Mouse (Mus musculus) kidney, embryonic 15.5 days (tissue): Measurements from ENCODE around the gene Ifnlr1. TPM values are rescaled to one million over a fixed set of nuclear protein-coding genes. Genes with fewer than 3 reads are reported as not detected.

Experiments used
- ATAC-seq: fragments of 200-750 bp; cut with Nextera tagmentation; replicated peaks from 2 replicates; pipeline ENCODE4 v1.8.0; 2017; ENCODE audit warnings: moderate TSS enrichment; ENCODE audit not compliant: low FRiP score
- H3K27ac ChIP-seq: fragments of 300-500 bp; sonication (generic); 2 replicates; pipeline ENCODE4 v1.5.1; 2015; ENCODE audit warnings: mild to moderate bottlenecking, inconsistent platforms
- H3K27me3 ChIP-seq: fragments of 300-500 bp; sonication (generic); 2 replicates; pipeline ENCODE4 v1.6.1; 2015; ENCODE audit warnings: inconsistent platforms
- H3K36me3 ChIP-seq: fragments of 300-500 bp; sonication (generic); 2 replicates; pipeline ENCODE4 v1.6.1; 2015; ENCODE audit warnings: inconsistent platforms
- H3K4me1 ChIP-seq: fragments of 300-500 bp; sonication (generic); 2 replicates; pipeline ENCODE4 v1.6.1; 2015; ENCODE audit warnings: inconsistent platforms
- H3K4me2 ChIP-seq: fragments of 300-500 bp; sonication (generic); 2 replicates; pipeline ENCODE4 v1.6.1; 2015; ENCODE audit warnings: moderate library complexity, mild to moderate bottlenecking, inconsistent platforms
- H3K4me3 ChIP-seq: fragments of 300-500 bp; sonication (generic); replicated peaks from 2 replicates; pipeline ENCODE4 v1.5.1; 2015; ENCODE audit warnings: mild to moderate bottlenecking, inconsistent platforms
- H3K9ac ChIP-seq: fragments of 300-500 bp; sonication (generic); 2 replicates; pipeline ENCODE4 v1.6.1; 2015; ENCODE audit warnings: mild to moderate bottlenecking, inconsistent platforms
- H3K9me3 ChIP-seq: fragments of 300-500 bp; sonication (generic); replicated peaks from 2 replicates; pipeline ENCODE4 v1.6.1; 2016; ENCODE audit warnings: inconsistent platforms
- WGBS: fragments of 180-500 bp; shearing (Covaris S2); methylation state at CpG from one replicate; pipeline ENCODE4 v1.1.7; 2015; ENCODE audit warnings: mixed read lengths; 5-methylcytosine and 5-hydroxymethylcytosine counted together
- polyA plus RNA-seq: library from polyadenylated mRNA; unstranded; fragments of >200 nt; fragmentation: Nextera tagmentation; extraction: Ambion mirVana; gene quantifications from 2 replicates; pipeline ENCODE4 v1.2.1, GENCODE M21; 2015

Ifnlr1 gene
- polyA plus RNA-seq, 1 experiment from 2014 or later, result 1.1 TPM

DNA sequence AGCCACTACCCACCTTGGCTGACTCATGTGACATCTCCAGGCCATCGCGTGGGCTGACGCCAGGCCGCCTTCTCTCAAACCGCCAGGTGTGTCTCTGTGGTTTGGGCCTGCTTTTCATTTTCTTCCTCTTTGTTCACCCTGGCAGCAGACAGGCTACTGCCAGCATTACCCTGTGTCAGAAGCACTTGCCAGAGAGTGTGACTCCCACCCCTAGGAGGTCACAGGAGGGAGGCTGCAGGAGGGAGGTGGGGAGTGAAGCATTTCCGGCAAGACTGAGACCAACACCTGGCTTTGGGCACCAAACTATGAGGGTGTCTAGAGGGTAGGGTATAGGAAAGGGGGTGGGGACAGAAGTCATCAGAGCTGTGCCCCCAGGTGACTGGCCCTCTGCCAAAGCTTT is 21.4 kb upstream of the Ifnlr1 start:
- Histone ChIP-seq H3K4me3 (no peak overlapping the region), H3K9ac (no peak overlapping the region), H3K4me2 (no peak overlapping the region), H3K36me3 (no peaks in the 10 kb centered on the region), H3K4me1 (0 out of 2 replicates have a peak, but pooled peaks cover 2% of the 10 kb centered on the region), H3K27me3 (peaks cover 7% of the 10 kb centered on the region), H3K9me3 (no peaks in the 10 kb centered on the region), H3K27ac (no peak overlapping the region)
- WGBS, result 73% methylated on average over 6 of the region's 6 CpGs
- no peak for ATAC-seq

DNA sequence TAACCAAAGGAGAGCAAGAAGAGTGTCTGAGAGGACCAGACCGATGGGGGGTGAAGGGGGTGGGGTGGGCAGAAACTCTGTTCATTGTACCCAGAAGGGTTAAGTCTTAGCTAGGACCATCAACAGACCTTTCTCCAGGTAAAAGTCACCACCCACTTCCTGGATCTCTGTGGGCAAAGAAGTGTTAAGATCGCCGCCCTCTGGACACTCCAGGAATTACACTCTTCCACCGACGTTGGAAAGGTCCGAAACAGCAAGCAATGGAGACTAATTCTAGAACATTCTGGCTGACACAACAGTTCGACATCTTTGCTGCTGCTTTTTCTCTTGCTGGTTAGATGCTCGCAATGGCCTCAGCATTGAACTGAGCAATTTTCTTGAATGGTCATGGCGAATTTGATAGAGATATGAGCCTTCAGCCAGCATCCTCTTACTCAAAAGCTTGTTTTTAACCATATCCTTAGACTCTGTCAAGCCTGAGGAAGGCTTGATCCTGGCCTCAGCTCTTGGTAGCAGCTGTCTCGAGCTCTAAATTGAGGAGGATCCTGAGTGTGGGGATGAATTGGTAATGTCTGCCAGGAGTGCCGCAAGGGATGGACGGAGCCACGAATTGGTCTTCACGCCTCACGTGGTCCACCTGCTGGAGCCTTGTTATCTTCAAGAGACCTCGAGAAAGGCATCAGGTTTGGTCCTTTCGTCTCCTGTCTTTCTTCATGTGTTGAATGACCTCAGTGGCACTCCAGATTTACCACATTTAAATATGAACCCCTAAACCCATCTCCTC is 19.7 kb upstream of the Ifnlr1 start:
- Histone ChIP-seq H3K4me2 (no peak overlapping the region), H3K36me3 (no peaks in the 10 kb centered on the region), H3K9me3 (no peaks in the 10 kb centered on the region), H3K27ac (no peak overlapping the region), H3K4me1 (no peaks in the 10 kb centered on the region), H3K27me3 (peaks cover 7% of the 10 kb centered on the region), H3K9ac (no peak overlapping the region), H3K4me3 (no peak overlapping the region)
- ATAC-seq, result no peak
- 58% methylated on average over 17 of the region's 17 CpGs for WGBS

DNA sequence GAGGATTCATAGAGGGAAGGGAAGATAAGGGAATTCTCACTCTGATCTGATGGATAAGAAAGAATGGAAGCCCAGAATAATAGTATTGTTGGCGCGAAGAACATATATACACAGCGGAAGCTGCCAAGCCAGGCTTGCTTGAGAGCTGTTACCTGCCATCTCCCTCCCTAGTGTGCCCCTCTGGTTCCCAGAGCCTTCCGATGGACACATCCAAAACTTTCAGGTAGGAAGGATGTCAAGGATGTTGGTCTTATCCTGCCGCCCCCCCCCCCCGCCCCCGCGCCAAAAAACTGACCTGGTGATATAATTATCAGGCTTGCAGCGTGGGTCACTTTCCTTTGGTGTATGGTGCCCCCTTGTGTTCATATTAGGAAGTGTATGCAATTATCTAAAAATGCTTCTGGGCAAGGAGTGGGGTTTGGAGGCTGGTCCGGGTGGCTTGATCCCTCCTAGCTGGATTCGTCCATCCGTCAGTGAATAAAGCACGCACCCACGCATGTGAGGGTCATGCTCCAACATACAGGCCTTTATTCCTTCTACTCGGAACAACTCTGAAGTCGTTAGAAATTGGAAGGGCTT is 18.7 kb upstream of the Ifnlr1 start:
- H3K9me3 ChIP-seq, result no peaks in the 10 kb centered on the region
- no peak overlapping the region for H3K27ac ChIP-seq
- H3K27me3 ChIP-seq, result peaks cover 7% of the 10 kb centered on the region
- H3K9ac ChIP-seq, result no peak overlapping the region
- no peaks in the 10 kb centered on the region for H3K4me1 ChIP-seq
- H3K4me3 ChIP-seq, result no peak overlapping the region
- no peaks in the 10 kb centered on the region for H3K36me3 ChIP-seq
- no peak overlapping the region; the same call in 1 of the 2 replicates for H3K4me2 ChIP-seq
- WGBS, result 15% methylated on average over 16 of the region's 16 CpGs
- no peak for ATAC-seq

DNA sequence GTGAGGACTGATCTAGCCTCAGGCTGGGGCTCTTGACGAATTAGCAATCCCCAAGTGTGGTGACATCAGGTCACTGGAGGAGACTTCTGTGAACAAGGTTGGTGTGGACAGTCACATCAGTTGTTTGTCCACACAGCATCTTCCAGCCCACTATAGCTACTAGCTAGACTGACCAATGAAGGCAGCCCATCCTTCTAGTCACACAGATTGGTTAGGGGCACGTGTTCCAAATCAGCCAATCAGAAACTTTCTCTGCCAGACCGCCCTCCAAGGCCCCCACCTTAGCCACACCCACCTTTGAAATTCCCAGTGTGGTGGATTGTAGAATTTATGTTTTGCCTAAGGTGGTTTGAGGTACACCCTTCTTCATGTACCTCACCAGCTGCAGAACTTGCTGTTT is 12.6 kb upstream of the Ifnlr1 start:
- H3K4me1 ChIP-seq, result peaks cover 5% of the 10 kb centered on the region; the same call in 1 of the 2 replicates
- H3K27ac ChIP-seq, result no peak overlapping the region
- H3K9ac ChIP-seq, result no peak overlapping the region
- no peaks in the 10 kb centered on the region; the same call in 1 of the 2 replicates for H3K27me3 ChIP-seq
- no peaks in the 10 kb centered on the region for H3K9me3 ChIP-seq
- no peaks in the 10 kb centered on the region for H3K36me3 ChIP-seq
- ATAC-seq, result no peak
- H3K4me2 ChIP-seq, result no peak overlapping the region
- WGBS, result 76% methylated on average over 3 of the region's 3 CpGs
- no peak overlapping the region for H3K4me3 ChIP-seq

DNA sequence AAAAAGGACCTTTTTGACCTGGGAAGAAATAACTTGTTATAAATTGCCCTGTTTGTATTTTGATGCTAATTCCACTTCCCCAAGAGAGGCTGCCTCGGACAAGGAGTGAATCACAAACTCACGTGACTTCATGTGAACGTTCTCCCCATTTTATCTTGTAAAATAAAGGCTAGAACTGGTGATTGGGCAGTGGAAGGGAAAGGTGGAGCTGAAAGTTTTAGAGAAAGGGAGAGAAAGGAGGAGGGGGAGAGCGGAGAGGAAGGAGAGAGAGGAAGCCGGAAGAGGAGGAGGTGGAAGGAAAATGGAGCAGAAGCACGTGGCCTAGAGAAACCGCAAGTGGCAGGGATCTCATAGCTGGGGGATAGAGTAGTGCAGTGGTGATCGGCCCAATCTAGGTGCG is 11.1 kb upstream of the Ifnlr1 start:
- no peak overlapping the region for H3K4me2 ChIP-seq
- H3K27me3 ChIP-seq, result no peaks in the 10 kb centered on the region
- H3K27ac ChIP-seq, result no peak overlapping the region
- H3K4me3 ChIP-seq, result no peak overlapping the region
- H3K36me3 ChIP-seq, result no peaks in the 10 kb centered on the region
- H3K4me1 ChIP-seq, result peaks cover 5% of the 10 kb centered on the region; the same call in 1 of the 2 replicates
- ATAC-seq, result no peak
- H3K9ac ChIP-seq, result no peak overlapping the region
- no peaks in the 10 kb centered on the region for H3K9me3 ChIP-seq
- WGBS, result 64% methylated on average over 9 of the region's 9 CpGs

DNA sequence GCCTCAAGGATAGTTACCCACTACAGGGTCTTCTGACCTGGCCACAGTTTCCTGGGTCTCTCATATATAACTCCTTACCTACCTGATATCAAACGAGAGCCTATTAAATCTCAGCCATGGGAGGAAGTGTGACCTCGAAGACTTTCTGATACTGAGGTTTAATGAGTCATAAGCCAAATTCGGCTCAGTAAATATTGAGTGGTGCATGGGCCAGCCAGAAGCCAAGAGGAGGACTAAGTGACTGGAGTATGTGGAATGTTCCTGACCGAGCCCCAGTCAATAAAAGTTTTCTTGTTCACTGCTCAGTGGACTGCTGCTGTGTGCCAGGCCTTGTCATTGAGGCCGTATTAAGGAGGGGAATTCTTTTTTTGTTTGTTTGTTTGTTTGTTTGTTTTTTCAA is 9.6 kb upstream of the Ifnlr1 start:
- Histone ChIP-seq H3K36me3 (no peaks in the 10 kb centered on the region), H3K27ac (no peak overlapping the region), H3K9me3 (no peaks in the 10 kb centered on the region), H3K27me3 (no peaks in the 10 kb centered on the region), H3K4me1 (peaks cover 5% of the 10 kb centered on the region; the same call in 1 of the 2 replicates), H3K4me3 (no peak overlapping the region), H3K4me2 (no peak overlapping the region), H3K9ac (no peak overlapping the region)
- 73% methylated on average over 5 of the region's 5 CpGs for WGBS
- ATAC-seq, result no peak

DNA sequence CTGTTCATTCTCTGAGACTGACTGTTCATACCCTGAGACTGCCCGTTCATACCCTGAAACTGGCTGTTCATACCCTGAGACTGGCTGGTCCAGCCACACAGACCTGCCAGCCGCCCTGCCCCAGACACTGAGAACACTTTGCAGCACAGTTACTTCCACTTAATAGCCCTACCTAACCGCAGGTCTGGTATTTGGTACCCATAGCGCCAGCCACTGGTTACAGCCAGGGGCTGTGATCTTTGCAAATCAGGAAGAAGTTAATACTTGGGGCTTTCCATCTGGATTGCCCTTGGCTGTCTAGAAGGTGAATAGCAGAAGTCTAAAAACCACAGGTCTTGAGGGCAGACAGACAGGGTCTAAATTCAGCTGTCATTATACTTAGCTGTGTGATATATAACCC is 6.8 kb upstream of the Ifnlr1 start:
- WGBS, result 61% methylated on average over 4 of the region's 4 CpGs
- Histone ChIP-seq H3K27me3 (0 out of 2 replicates have a peak, but pooled peaks cover 1% of the 10 kb centered on the region), H3K9me3 (no peaks in the 10 kb centered on the region), H3K9ac (no peak overlapping the region), H3K4me1 (peaks cover 5% of the 10 kb centered on the region; the same call in 1 of the 2 replicates), H3K36me3 (no peaks in the 10 kb centered on the region), H3K27ac (no peak overlapping the region), H3K4me2 (no peak overlapping the region), H3K4me3 (no peak overlapping the region)
- no peak for ATAC-seq

DNA sequence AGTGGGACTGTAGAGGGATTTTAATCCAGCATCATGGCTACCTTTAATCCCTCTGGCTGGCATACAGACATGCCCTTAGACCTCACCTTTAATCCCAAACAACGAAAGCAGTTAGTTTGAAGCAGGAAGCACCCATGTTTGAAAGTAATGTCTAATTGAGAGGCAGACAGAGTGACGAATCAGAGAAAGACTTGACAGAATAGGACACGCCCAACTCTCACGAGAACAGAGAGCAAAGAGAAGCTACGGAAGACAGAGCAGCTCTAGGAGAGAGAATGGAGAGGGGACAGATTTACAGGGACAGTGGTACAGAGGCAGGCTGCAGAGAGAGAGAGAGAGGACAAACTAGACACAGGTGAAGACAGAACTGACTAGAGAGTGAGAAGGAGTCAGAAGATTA is 4.3 kb upstream of the Ifnlr1 start:
- H3K4me2 ChIP-seq, result no peak overlapping the region
- no peak for ATAC-seq
- peaks cover 5% of the 10 kb centered on the region; the same call in 1 of the 2 replicates for H3K4me1 ChIP-seq
- H3K9me3 ChIP-seq, result no peaks in the 10 kb centered on the region
- H3K4me3 ChIP-seq, result no peak overlapping the region
- H3K36me3 ChIP-seq, result no peaks in the 10 kb centered on the region
- WGBS, result 76% methylated on average over 5 of the region's 5 CpGs
- H3K27me3 ChIP-seq, result peaks cover 13% of the 10 kb centered on the region
- H3K9ac ChIP-seq, result no peak overlapping the region
- no peak overlapping the region for H3K27ac ChIP-seq

DNA sequence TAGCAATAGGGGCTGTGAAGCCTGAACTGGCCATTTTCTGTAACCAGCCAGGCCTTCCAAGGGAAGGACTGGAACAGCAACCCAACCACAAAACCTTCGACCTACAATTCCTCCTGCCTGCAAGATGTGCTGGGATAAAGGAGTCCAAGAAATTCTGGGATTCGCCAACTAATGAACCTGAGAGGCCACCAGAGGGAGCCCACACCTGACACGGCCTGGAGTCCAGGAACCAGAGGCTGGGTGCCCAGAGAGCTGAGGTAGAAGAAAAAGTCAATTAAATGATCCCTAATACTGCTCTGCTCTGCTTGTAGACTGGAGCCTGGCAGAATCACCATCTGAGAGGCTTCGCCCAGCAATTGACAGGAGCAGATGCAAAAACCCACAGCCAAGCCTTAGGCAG is 2.5 kb upstream of the Ifnlr1 start:
- H3K9me3 ChIP-seq, result no peaks in the 10 kb centered on the region
- no peak overlapping the region for H3K4me3 ChIP-seq
- H3K4me2 ChIP-seq, result no peak overlapping the region
- no peaks in the 10 kb centered on the region for H3K36me3 ChIP-seq
- no peak for ATAC-seq
- H3K27ac ChIP-seq, result no peak overlapping the region
- 17% methylated on average over 4 of the region's 4 CpGs for WGBS
- H3K9ac ChIP-seq, result no peak overlapping the region
- H3K4me1 ChIP-seq, result peaks cover 9% of the 10 kb centered on the region; the same call in 1 of the 2 replicates
- H3K27me3 ChIP-seq, result peaks cover 27% of the 10 kb centered on the region

DNA sequence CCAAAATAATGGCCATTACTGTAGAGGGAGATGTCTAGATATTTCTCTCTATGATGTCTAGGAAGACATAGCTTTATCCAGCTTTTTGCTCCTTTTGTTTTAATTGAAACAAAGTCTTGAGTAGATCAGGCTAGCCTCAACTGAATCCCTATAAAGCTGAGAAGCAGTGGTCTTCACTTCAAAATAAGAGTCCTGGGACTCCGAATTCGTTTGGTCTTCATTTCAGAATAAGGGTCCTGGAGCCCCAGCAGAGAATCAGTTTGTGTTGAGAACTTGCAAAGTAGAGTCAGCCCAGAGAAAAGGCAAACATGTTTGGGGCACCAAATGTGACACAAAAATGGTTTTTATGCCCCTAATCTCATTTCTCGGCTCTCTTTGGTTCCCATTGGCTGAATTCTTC is 1.4 kb upstream of the Ifnlr1 start:
- ATAC-seq, result no peak
- 36% methylated on average over 3 of the region's 3 CpGs for WGBS
- H3K36me3 ChIP-seq, result no peaks in the 10 kb centered on the region

DNA sequence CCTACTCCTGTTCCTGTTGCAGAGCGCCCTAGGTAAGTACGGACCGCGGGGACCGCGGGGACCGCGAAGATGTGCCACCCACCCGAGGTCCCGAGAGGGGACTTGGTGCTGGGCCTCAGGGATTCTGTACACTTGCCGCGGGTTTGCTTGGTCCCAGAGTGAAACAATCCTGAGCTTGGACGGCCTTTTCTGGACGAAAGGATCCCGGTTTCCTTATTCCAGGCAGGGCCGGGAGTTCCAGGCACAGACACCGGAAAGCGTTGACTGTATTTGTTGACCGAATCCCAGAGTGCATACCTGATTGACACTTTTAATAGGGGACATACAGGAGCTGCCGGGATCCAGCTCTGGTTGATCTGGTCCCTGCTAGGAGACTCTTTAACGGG is 474 bp downstream of the Ifnlr1 start:
- peaks cover 9% of the 10 kb centered on the region; the same call in 1 of the 2 replicates for H3K4me1 ChIP-seq
- peaks cover 33% of the 10 kb centered on the region for H3K27me3 ChIP-seq
- no peak for ATAC-seq
- WGBS, result 0% methylated on average over 21 of the region's 21 CpGs
- no peak overlapping the region for H3K27ac ChIP-seq
- H3K9ac ChIP-seq, result peak overlapping the region; percentile 55
- H3K4me2 ChIP-seq, result peak overlapping the region; percentile 95
- no peaks in the 10 kb centered on the region for H3K9me3 ChIP-seq
- no peaks in the 10 kb centered on the region for H3K36me3 ChIP-seq
- peak overlapping the region; percentile 62 for H3K4me3 ChIP-seq

More for the DNA sequence above, 1.4 kb upstream of the Ifnlr1 start:
- Histone ChIP-seq H3K4me1 (peaks cover 9% of the 10 kb centered on the region; the same call in 1 of the 2 replicates), H3K9ac (no peak overlapping the region), H3K27ac (no peak overlapping the region), H3K4me2 (no peak overlapping the region), H3K27me3 (peaks cover 33% of the 10 kb centered on the region), H3K4me3 (no peak overlapping the region), H3K9me3 (no peaks in the 10 kb centered on the region)

DNA sequence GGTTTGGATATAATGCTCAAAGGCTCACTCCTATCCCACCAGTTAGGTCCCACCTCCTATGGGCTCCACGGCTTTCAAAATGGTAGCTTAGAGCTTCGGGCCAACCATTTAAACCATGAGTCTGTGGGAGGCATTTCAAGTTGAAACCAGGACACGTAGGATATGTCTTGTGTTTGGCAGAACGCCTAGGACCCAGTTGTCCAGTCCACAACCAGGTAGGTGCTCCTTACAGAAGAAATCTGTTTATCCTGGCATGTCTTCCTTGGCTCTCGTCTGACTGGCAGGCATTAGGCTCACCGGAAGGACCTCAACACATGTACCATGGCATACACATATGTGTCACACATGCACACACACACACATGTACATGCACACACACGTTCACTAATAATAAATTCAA is 3.7 kb downstream of the Ifnlr1 start:
- H3K4me1 ChIP-seq, result peaks cover 9% of the 10 kb centered on the region; the same call in 1 of the 2 replicates
- no peak for ATAC-seq
- H3K27me3 ChIP-seq, result peaks cover 30% of the 10 kb centered on the region
- no peak overlapping the region for H3K4me2 ChIP-seq
- no peak overlapping the region for H3K4me3 ChIP-seq
- no peaks in the 10 kb centered on the region for H3K9me3 ChIP-seq
- no peak overlapping the region for H3K27ac ChIP-seq
- no peaks in the 10 kb centered on the region for H3K36me3 ChIP-seq
- H3K9ac ChIP-seq, result no peak overlapping the region
- 86% methylated on average over 7 of the region's 7 CpGs for WGBS
